Mouse (Mus musculus) layer of hippocampus, postnatal 25 days (tissue): ENCODE results near the gene Scube1. TPM values are rescaled to one million over a fixed set of nuclear protein-coding genes. Genes with fewer than 3 reads are reported as not detected.

Experiments used
- DNase-seq, 2 experiments: peaks; one replicate each; pipeline ENCODE4 v3.0.0; 2022; ENCODE audit warnings: mixed read lengths in 2 of 2, low spot score in 1 of 2; ENCODE audit errors: extremely low spot score in 1 of 2
- total RNA-seq, 2 experiments: library from RNA; stranded (reverse); gene quantifications; 2 replicates each; pipeline ENCODE4 v1.2.3; 2021

Scube1 gene
- total RNA-seq, 2 experiments from 2014 or later = 16.7 to 19.3 TPM

DNA sequence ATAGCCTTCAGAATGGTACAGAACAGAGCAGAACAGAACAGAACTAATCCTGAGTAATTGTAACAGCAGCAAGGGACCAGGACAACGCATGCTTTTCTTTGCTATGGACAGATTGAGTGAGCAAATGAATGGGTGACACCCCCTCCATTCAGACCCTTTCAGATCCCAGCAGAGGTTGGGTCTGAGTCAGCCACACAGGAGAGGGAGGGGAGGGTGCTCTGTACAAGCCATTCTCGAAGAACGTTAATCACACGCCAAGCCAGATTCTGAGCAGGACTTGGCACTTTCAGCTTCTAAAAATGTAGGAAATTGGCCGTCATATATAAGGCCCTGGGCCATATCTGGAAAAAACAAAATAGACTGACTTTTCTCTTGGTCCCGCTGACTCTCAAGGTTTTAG, 57.3 kb downstream of the Scube1 start:
- no peak for DNase-seq

DNA sequence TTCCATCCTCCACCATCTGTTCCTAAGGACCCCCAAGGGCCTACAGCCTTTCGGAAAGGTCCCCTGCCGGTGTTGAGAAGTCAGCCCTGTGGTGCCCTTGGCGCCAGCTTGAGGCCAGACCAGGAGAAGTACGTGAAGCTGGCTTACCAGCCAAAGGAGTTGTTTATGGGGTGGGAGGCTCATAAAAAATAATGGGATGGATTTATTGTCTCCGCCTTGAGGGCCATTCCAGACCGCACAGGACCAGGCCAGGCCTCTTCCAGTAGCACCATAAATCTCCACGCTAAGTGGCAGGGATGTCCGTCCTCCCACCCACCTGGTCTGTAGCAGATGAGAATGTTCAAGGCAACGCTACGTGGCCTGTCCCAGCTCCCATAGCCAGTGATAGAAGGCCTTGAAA, 58.4 kb downstream of the Scube1 start:
- DNase-seq = no peak

DNA sequence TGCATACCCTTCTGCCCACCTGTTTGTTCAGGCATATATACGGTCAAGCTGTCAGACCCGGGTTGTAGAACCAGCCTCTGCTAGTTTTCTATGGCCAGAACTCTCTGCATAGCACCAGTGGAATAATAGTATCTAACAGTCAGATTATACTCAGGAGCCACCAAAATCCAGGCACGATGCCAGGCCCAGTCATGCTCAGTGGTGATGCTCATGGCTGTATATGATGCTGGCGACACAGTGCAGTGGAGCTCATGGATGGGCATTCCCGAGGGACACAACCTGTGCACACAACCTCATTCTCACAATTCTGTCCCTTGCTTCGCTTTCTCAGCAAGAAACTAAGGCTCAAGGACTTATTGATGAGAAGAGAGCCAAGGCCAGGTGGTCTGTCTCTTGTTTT, 58.8 kb downstream of the Scube1 start:
- DNase-seq = peak in 1 of 2 experiments; percentile 16

DNA sequence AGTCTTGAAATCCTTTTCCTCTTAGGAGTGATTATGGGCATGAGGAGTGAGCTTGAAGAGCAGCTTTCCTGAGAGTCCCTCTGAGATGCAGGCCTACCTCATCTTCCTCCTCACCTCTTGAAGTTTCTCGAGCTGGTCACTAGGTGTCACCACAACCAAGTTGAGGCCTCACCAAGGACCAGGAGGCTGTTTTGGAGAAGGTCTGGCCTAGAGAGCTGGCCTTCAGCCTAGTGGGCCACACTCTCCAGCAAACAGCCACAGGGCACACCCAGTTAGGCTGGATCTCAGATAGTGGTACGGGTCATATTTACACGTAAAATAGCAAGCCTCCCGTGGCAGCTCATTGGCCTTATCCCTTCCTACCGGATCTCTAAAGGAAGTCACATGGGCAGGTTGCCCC, 60.1 kb downstream of the Scube1 start:
- peak; percentile 12 to 44 for DNase-seq

DNA sequence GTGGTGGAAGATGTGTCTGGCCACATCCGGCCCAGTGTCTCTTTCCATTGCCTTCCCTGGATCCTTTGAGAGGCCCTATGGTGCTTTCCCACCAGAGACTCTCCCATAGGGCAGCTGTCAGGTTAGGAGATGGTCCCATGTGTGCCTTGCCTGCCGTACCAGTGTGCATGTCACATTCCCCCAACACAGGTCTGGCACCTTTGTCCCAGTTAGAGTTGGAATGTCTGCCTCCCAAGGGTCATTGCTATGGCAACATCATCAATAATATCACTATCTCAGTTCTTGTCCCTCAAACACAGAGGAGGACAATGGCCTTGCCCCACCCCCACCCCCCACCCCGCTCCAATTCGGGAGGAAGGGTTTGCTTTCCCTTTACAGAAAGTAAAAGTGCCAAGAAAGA, 61.8 kb downstream of the Scube1 start:
- DNase-seq = no peak

DNA sequence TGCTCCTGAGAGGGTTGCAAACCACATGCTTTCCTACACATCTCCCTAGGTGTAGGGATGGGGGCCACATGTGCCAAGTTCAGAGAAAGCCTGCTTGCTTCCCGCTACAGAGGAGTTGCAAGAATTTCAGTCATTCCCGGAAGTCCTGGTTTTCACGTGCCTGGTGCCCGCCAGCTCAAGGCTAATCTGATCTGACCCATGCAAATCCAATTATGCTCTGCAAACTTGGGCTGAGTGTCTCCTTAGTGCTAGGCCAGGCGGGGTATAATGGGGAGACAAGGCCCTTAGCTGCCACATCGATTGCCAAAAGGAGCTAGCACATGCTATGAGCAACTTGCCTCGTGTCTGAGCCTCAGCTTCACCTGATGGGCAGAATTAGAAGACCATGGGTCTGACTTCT, 62.7 kb downstream of the Scube1 start:
- DNase-seq = no peak

DNA sequence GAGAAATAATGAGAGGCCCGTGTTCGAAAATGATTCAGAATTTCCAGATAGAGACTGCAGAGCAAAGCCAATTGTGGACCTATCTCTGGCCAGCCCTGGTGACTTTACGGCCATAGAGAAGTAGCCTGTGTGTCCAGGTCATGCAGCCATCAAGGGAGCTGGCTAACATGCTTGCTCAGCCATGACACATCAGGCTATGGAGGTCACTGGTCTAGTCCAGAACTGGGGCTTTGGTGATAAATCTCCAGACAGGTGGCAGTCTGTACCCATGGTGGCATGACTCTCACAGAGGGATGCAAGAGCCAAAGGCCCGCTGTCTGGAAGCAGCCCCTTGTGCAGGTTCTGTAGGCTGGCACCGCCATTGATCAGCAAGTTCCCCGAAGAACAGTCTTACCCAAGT, 82.3 kb downstream of the Scube1 start:
- DNase-seq = no peak

DNA sequence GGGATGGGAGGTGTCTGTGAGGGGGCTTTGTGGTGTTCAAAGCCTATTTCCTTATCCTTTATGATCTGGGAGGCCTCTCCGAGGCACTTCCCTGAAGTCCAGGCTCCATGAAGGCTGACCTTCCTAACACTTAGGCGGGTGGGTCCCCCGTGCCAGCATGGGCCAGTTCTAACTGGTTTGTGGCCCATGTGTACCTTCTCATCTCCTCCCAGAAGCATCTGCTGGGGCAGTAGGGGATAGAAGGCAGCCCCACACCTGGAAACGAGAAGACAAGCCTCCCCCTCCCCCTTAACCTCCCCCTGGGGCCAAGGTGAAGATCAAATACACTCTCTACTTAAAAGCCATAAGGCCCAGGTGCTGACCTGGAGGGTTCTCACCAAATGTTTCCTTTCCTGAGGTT, 84.6 kb downstream of the Scube1 start:
- no peak for DNase-seq

DNA sequence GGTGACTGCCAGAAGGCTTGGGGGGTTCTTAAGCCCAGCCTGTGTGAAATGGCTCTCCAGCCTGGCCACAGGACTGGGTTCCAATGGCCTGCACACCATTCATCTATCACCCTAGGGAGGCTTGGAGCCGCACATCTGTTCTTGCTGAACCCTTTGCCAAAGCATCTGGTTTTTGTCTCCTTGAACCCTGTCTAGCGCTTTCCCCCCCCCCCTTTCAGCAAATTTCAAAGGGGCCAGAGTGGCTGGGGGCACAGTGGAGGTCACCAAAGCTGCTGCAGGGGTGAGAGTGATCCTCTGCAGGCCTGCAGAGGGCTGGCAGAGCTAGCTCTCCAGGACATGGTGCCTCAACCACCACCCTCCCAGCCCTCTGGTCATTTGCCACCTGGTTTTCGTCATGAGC, 85.7 kb downstream of the Scube1 start:
- no peak for DNase-seq

DNA sequence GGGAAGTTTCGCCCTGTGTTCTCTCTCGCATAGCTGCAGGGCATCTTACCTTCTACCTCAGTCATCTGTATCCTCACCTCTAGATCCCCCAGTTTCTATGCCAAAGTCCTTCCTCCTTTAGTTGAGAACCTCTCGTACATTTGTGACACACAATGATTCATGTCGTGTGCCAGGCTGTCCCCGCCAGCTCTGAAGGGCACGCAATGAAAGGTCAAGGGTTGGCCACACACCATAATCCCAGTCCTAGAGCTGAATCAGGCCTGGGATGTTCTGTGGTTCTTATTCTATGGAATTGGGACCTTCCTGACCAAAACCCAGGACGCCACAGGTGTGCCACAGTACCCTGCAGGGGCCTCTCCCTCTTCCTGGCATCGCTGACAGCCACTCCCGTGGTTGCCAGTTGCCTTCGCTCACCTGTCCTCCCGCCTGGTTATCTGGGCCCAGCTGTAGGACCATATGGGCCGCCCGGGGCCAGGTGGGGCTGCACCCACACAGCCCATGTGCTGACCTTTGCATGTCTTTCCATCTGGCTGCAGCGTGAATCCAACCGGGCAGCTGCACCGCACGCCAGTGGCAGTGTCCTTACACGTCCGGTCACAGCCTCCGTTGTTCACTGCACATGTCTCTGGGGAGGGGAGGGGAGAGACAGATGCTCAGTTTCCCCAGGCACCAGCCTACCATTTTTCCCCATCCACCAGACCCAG, 86.5 kb downstream of the Scube1 start:
- DNase-seq = no peak

DNA sequence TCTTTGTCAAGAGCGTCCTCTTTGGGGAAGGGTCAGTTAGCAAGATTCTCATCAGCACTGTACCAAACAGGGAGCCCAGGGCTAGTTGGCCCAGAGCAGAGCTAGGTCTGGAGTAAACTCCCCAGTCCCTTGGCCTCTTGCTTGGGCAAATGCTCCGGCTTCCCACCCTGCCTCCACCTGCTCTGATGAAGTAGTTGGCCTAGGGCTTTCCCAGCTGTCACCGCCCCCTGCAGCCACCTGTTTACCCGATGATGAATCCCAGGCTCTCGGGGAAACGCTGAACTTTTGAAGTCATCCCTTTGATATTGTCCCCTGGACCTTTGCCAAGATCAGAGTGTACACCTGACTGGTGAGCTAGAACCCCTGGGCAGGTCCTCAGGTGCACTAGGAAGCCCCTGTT, 88.1 kb downstream of the Scube1 start:
- no peak for DNase-seq

DNA sequence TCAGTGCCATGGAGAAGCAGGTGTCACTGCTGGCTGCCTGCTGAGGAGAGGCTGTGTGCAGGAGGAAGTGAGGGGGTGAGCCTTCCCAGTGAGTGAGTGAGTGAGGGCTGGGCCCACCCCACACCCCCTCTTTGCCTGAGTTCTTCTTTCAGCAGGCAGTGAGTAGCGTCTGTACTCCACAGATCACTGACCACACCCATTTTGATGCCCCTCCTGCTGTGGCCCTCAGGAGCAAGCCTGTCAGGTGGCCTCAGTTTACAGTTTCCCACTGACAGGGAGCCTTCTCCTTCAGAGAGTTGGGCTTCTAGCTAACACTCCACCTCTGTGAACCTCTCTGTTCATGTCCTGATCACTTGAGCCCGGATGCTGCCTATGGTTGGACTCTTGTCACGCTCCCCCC, 89.6 kb downstream of the Scube1 start:
- no peak for DNase-seq

DNA sequence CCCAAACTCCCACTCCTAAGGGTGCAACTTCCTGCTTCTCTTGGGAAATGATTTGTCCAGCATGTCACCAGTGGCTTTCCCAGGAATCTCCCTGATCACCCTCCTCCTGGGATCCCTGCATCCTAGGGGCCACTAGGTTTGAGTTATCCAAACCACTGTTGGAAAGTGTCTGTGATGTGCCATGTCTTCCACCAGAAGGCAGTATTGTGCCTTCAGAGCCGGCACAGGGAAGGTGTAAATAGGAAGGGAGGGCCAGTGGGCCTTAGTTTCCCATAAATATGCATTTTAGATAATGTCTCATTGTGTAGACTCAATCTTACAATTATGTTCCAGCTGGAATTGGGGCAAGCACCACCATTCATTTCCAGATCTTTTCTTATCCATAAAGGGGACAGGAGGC, 90.7 kb downstream of the Scube1 start:
- no peak for DNase-seq

DNA sequence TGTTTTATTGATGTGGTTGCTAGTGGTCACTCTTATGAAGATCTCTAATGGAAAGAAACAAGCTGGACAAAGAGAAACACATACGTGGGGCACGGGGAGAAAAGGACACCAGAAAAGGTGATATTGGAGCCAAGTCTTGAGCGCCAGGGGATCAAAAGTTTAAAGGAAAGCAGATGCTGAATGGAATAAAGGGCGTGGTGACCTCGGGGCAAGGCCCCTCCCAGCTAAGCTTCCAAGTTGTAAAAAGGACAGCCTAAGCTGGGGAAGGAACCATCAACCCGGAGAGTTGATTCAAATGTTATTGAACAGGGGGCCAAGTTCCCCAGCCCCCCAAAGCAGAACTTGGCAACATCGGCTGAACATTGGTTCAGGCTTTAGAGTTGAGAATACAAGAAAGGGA, 93.8 kb downstream of the Scube1 start:
- DNase-seq = no peak

DNA sequence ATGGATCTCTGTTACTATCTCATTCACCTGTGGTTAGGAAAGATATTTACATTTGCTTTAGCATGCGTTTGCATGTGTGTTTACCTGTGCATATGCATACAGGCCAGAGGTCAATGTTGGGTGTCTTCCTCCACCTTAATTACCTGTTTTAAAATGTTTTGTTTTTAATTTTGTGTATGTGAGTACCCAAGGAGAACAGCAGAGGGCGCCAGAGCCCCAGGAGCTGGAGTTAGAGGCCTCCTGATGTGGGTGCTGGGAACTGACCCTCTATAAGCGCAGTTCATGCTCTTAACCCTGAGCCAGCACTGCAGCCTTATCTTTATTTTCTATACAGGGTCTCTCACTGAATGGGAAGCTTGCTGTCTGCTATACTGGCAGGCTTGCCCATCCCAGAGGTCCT, 95.1 kb downstream of the Scube1 start:
- no peak for DNase-seq

DNA sequence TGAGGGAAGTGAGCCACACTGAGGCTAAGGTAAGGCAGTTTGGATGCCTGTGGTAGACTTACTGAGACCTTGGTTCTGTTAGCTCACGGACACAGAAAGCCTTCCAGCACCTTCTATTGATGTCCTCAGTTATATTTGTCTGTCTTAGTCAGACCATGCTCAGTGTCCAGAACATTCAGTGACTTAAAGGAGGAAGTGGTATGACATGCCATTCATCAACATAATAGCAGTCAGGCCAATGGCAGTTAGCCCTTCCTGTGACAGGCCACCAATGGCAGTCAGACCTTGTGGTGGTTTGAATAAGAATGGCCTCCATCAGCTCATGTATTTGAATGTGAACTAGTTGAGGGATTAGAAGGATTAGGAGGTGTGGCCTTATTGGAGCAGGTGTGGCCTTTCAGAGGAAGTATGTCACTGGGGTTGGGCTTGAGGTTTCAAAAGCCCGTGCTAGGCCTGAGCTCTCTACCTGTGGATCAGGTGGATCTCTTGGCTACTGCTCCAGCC, 98.6 kb downstream of the Scube1 start:
- DNase-seq = no peak

DNA sequence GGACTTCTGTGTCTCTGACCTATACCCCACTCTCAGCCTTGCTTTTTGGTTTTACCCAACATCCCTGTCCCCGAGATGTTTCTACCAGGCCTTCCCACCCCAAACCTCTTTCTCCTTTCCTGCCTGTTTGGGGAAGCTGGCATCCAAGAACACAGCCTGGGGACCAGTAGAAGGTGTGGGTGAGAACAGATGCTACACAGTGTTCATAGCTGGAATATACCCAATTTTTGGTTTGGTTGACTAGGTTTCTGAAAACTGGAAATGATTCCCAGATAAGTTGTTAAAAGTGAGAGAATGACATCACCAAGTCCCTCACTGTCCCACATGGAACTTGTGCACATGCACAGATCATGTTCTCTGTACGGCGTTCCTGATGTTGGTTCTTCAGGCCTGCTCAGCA, 109.6 kb downstream of the Scube1 start:
- no peak for DNase-seq

DNA sequence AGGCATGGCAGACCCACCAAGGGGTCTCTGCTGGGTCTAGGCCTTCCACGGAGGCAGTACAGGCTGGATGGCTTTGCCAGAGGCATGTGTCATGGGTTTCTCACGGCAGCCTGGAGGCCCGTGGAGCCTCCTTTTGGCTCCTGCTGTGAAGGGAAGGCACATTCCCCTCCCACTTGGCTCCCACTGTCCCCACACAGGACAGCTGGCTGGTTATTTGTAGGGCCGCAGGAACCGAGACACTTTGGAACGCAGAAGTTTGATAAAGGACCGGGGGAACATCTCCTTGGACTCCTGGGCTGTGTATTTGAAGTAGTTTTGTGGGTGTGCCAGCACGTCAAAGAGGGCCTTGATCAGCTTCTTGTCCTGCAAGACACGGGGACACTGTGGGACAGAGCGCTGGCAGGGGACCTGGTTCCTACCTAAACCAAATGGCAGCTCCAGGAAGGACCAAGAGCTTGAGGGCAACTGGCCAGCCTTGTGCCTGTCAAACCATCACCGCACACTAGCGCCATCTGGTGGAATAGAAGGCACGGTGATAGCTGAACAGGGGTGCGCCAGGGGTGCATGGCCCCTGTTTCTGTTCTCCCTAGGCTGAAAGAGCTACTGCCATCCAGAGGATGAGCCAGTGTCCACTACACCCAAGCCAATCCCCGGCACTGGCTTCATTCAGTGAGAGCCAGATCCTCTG, 117.6 kb downstream of the Scube1 start:
- peak; percentile 40 to 60 for DNase-seq

DNA sequence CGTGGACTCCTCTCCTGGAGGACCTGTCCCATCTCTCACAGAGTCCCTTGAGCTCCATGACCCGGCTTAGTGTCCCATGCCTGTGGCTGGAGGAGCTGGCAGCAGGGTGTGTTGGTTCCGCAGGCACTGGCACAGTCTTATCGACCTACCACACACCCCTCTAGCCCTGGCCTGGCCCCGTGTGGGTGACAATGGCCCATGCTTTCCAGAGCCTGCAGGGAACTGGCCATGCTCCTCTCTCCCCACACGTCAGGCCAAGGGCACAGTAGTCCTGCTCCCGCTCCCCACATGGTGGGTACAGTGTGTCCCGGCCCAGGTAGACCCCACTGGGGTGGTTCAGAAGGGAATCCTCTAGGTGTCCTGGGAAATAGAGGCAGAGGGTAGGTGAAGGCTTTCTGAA, 118.1 kb downstream of the Scube1 start:
- no peak for DNase-seq

DNA sequence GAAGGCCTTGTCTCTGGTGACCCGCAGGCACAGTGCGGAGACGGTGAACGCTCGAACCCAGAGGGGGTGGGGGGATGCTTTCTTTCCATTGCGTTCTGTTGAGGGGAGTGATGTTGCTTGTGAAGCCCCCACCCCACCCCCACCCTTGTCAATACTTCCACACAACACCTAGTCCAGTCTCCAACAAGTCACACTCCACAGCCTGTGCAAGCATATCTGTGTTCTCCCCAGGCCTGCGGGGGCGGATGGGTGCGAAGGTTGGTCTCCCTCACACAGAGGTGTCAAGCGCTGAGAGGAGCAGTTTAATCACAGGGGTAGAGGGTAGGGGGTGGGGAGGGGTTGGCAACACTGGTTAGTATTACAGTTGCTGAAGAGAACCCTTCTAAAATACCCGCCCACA, 118.6 kb downstream of the Scube1 start:
- no peak for DNase-seq

DNA sequence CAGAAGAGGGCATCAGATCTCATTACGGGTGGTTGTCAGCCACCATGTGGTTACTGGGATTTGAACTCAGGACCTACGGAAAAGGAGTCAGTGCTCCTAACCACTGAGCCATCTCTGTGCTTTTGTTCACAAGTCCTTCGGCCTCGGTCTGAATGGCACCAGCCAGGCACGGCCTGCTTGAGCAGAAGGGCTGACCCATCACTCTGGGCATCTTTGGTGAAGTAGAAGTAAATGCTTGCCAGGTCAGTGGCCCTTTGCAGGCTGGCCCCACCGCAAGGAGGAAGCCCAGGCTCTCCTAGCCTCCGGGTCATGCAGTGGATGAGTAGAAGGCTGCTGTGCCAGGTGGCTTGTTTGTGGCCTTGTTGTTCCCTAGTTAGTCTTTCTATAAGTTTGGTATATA, 121.4 kb downstream of the Scube1 start:
- no peak for DNase-seq

DNA sequence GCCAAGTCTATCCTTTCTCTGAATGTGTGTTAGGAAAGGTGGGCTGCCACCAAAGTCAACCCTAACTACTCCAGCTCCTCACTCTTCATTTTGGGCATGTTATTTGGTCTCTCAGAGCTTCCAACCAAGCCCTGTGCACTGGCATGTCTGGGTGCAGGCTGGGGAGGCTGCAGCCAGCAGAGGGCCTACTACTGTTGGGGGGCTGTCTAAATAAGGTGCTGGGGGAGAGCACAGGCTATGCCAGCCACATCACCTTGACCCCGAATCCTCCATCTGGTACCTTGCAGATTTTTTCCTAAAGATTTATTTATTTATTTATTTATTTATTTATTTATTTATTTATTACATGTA, 121.8 kb downstream of the Scube1 start:
- DNase-seq = no peak
